Mouse (Mus musculus): ENCODE measurements around the gene Ddx39. TPM values are rescaled to one million over a fixed set of nuclear protein-coding genes. Genes with fewer than 3 reads are reported as not detected.
A peak's percentile ranks its signal among the peaks of the same experiment; 100 is the strongest.

Gene Ddx39
- total and polyA plus RNA-seq, 3 experiments: 272 to 304 (median 279) TPM

DNA sequence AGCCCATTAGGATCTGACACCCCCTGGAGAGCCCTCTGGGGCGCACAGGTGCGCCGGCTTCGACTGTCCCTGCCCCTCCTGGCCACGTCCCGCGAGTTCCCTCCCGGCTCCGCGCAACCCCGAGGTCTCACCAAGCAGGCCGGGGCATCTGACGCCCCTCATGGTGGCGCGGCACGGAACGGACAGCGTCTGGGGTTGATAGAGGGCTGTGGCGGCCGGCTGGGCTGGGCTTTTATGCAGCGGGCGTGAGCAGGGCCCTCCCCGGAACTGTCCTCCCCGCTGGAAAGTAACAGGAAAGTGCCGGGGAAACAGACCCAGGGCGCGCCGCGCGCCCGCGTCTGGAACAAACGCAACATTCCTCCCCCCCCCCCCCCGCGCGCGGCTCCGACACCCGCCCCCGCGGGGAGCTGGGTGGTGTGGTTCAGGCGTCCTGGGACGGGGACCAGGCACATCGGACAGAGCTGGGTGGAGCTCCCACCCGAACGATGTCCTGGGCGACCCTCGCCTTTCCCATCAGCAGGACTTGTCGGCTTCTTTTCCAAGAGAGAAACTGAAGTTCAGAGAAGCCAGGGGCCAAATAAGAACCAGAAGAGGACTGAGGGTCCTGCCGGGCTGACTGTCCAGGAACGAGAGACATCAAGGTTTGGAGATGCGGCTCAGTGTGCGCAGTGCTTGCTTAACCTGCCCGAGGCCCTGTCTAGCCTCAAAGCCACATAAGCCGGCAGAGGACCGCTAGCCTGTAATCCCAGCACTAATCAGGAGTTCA, 26.2 kb downstream of the Ddx39 start, which contains the start of gene Adgre5:
Gene Adgre5, minus strand, starts transcription at position 351 of the 766 bp plus-strand sequence.
- Histone ChIP-seq H3K27me3 (ENCODE audit: control insufficient read depth in 1 of 2, insufficient read depth in 2 of 2, low read length in 2 of 2) (no peaks in the 10 kb centered on the region), H3K4me3 (ENCODE audit: control insufficient read depth in 1 of 2, insufficient read depth in 1 of 2, low read depth in 2 of 2, low read length in 2 of 2) (peak within 1 kb of the TSS; percentile 78 to 93), H3K27ac (ENCODE audit: control insufficient read depth, low read depth, low read length) (peak within 1 kb of the TSS; percentile 46), H3K9me3 (replicated peaks; ENCODE audit: insufficient read depth, low read length) (no peaks in the 10 kb centered on the region), H3K79me2 (ENCODE audit: control insufficient read depth, insufficient read depth, low read length, poor library complexity) (peaks cover 3% of the 10 kb centered on the region; the same call in 1 of the 2 replicates), H3K9ac (ENCODE audit: control insufficient read depth, low read depth, low read length, poor library complexity, severe bottlenecking) (peak within 1 kb of the TSS; percentile 84), H3K36me3 (ENCODE audit: control insufficient read depth in 1 of 2, insufficient read depth in 2 of 2, low read length in 2 of 2) (peaks cover 0 to 27% of the 10 kb centered on the region in 2 experiments; a peak in 2 of 4 replicates), H3K4me1 (ENCODE audit: control insufficient read depth in 1 of 2, insufficient read depth in 2 of 2, low read length in 2 of 2) (peaks cover 17 to 45% of the 10 kb centered on the region in 2 experiments)
- TF ChIP-seq UBTF (IDR thresholded peaks at IDR 0.05; ENCODE audit: borderline replicate concordance, insufficient read depth, low read depth, low read length): no peak
- TF ChIP-seq E2F4 (IDR thresholded peaks at IDR 0.05; ENCODE audit: borderline replicate concordance, low read depth, low read length): no peak
- no peak for TF ChIP-seq RAD21 (IDR thresholded peaks at IDR 0.05; ENCODE audit: low read depth, low read length)
- no peak for TF ChIP-seq TAL1 (IDR thresholded peaks at IDR 0.05; ENCODE audit: low read length)
- peak; percentile 49; the same call in 1 of the 2 replicates for TF ChIP-seq NELFE (IDR thresholded peaks at IDR 0.05; ENCODE audit: low read depth, low read length)
- peak; percentile 67; the same call in 1 of the 2 replicates for TF ChIP-seq ZMIZ1 (IDR thresholded peaks at IDR 0.05; ENCODE audit: low read depth, low read length)
- 0 out of 2 replicates have a peak, but pooled peaks have one; percentile 36 for TF ChIP-seq MAX (IDR thresholded peaks at IDR 0.05; ENCODE audit: low read length)
- no peak for TF ChIP-seq TBP (IDR thresholded peaks at IDR 0.05; ENCODE audit: low read depth, low read length)
- 0 out of 2 replicates have a peak, but pooled peaks have one; percentile 7 for TF ChIP-seq HCFC1 (IDR thresholded peaks at IDR 0.05; ENCODE audit: low read depth, low read length)
- TF ChIP-seq MAZ (IDR thresholded peaks at IDR 0.05; ENCODE audit: low read depth, low read length): peak; percentile 61; the same call in 1 of the 2 replicates
- no peak for TF ChIP-seq SMC3 (IDR thresholded peaks at IDR 0.05; ENCODE audit: low read depth, low read length)
- no peak for TF ChIP-seq USF2 (IDR thresholded peaks at IDR 0.05; ENCODE audit: borderline replicate concordance in 1 of 2, insufficient read depth in 1 of 2, low read depth in 1 of 2, low read length in 2 of 2)
- TF ChIP-seq POLR2A (IDR thresholded peaks at IDR 0.05; ENCODE audit: control insufficient read depth in 1 of 2, insufficient read depth in 1 of 2, low read depth in 1 of 2, low read length in 2 of 2, poor library complexity in 1 of 2): peak; percentile 35 to 45; a peak in 1 of 4 replicates
- no peak for TF ChIP-seq ZNF384 (IDR thresholded peaks at IDR 0.05; ENCODE audit: low read depth, low read length)
- no peak for TF ChIP-seq ETS1 (IDR thresholded peaks at IDR 0.05; ENCODE audit: low read depth, low read length)
- peak; percentile 41; the same call in 1 of the 2 replicates for TF ChIP-seq POLR2AphosphoS2 (IDR thresholded peaks at IDR 0.05; ENCODE audit: low read length)
- no peak for TF ChIP-seq MXI1 (IDR thresholded peaks at IDR 0.05; ENCODE audit: low read depth, low read length)
- no peak for TF ChIP-seq CHD2 (IDR thresholded peaks at IDR 0.05; ENCODE audit: low read length)
- TF ChIP-seq GABPA (IDR thresholded peaks at IDR 0.05; ENCODE audit: low read depth, low read length): no peak
- peak; percentile 59 for DNase-seq (ENCODE audit: low read depth, low spot score)
